Mouse (Mus musculus): ENCODE measurements around the gene Nr5a2. TPM values are rescaled to one million over a fixed set of nuclear protein-coding genes. Genes with fewer than 3 reads are reported as not detected.

Gene Nr5a2
- not detected for polyA plus RNA-seq (2017; shearing (Covaris generic))

GRCm38 (mm10) chr1:136960428-136961012 lies at the start of gene Nr5a2:
Gene Nr5a2, minus strand, starts transcription at chr1:136960448.

All from activated CD4-positive, CD25-positive, alpha-beta regulatory T cell, adult 9 weeks (primary cell).